Mouse (Mus musculus) bone marrow macrophage, adult 2 months (primary cell): Measurements from ENCODE around the gene Prkcb.

ENCODE experiments used
- CTCF ChIP-seq: IDR thresholded peaks from 2 replicates; pipeline ENCODE4 v1.5.1; 2012; ENCODE audit warnings: low read depth, mild to moderate bottlenecking, low read length, moderate library complexity
- POLR2A ChIP-seq: IDR thresholded peaks from 2 replicates; pipeline ENCODE4 v1.6.1; 2012; ENCODE audit warnings: mild to moderate bottlenecking, low read depth, low read length, borderline replicate concordance

- TF ChIP-seq POLR2A (no peak), CTCF (no peak)
These were observed 9.1 kb downstream of the Prkcb start for GRCm38 (mm10) chr7:122297627-122298026.
